Mouse (Mus musculus): ENCODE results near the gene Ly6g6d.

The Ly6g6d gene

DNA sequence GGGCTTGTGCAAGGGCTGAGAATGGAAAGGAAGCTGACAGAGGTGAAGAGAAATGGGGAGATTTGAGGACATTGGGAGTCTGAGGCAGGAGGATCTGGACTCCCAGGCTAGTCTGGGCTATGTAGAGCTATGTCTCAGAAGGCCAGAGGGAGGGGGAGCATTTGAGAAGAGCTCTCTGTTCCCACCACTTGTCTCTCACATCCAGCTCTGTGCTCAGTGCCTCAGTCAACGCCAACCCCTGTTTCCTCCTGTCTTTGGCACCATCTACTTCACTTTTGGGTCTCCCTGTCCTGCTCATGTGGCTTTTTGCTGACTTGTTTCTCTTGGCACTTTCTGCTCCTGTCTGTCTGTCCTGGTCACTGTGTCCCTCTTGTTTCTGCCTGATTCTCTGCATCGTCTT is 580 bp downstream of the Ly6g6d start:
- in situ Hi-C loops (cut with MboI; ENCODE audit: unreplicated experiment in 2 of 2): loop anchor here in 1 of 2 experiments (25.0 kb wide), 1 partner anchor 215 kb away; the partner anchor contains the start of genes Cfb, Nelfe and Skiv2l

DNA sequence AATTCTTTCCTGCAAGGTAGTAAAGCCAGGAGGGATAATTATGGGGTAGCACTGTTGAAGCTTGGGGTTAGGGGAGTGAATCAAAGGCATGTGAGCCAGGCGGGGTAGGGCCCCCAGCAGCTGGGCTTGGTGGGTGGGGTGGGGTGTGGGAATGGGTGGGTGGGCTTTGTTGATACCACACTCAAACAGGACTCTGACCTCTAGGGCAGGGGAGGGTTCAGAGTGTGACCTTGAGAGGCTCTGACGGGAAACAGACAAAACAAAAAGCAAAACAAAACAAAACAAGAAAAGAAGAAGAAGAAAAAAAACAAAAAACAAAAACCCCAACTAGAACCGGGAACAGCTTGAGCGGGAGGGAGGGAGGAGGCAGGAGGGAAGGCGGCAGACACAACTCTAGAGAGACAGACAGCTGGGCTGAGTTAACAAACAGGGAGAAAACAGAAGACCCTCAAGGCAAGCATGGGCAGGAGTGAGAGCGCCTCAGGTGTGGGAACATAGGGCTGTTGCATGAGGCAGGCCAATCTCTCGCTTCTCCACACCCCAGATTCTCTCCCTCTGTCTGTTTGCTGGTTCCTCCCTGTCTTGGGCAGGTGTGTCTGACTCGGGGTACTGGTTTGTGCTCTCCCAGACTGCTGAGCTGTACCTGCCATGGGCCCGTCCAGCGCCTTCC is 1.2 kb downstream of the Ly6g6d start, which contains the start of gene Ly6g6e:
Gene Ly6g6e (plus strand): TSS at position 396 of the 670 bp plus-strand sequence.
- in situ Hi-C loops (cut with MboI; ENCODE audit: unreplicated experiment in 2 of 2): loop anchor here in 1 of 2 experiments (25.0 kb wide), 1 partner anchor 214 kb away; the partner anchor contains the start of genes Cfb, Nelfe and Skiv2l

DNA sequence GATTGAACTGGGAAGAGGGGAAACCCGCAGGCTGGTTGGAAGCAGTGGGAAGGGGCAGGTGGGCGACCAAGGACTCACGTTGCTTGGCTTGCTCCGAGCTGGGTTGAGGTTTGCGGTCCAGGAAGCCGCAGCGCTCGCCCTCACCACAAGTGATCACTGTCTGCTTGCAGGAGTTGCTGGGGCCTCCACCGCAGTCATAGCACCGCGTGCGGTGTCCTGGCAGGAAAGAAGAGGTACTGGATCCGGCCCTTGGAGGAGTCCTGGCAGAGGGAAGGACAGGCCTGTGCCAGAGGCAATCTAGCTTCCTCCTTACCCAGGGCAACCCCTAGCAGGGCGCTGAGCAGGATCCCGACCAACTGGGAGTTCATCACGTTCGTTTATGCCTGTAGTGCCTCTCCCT is 3.8 kb downstream of the Ly6g6d start:
- in situ Hi-C loops (cut with MboI; ENCODE audit: unreplicated experiment in 2 of 2): no loop called here

DNA sequence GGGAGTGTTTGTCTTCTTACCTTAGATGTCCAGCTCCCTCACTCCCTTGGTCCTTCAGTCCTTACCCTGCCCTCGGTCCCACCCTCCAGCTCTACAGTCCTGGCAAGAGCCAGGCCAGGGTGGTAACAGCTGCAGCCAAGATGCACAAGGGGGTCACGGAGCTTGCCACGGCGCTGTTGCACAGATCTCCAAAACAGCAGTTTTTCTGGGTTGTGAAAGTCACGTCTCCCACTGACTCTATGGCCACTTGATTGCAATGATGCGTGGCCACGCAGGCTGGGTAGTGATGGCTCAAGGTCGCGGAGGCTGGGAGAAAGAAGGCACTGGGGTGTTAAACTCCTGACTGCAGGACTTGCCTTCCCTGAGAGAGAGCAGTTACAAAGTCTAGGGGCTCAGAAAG is 6.4 kb downstream of the Ly6g6d start:
- in situ Hi-C loops (cut with MboI; ENCODE audit: unreplicated experiment in 2 of 2): no loop called here

DNA sequence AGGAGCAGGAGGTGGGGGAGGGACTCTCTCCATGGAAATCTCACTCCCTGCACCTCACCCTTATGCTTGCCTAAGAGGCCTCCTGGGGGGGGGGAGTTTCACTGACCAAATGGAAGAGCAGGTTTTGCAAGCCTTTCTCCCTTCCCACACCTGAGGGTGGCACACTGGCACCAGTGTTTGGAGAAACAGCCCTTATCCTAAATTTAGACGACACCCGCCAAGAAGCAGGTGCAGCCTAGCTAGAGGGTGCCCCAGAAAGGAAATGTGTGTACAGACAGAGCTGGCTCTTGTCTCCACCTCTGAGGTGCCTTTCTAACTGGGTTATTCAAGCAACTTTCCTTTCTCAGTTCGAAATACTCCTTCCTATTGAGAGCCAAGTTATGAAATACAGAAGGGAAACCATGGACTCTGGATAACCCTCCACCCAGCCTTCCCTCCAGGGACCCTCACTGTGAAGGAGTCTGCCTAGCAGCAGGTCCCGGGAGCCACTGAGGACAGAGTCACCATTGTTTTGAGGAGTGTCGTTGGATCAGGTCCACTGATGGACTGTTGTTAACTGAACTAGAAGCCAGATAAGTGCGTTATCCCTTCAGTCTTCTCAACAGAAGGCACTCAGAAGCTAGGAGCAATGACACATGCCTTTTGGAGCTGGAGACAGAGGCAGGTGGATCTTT is 7.2 kb downstream of the Ly6g6d start:
- in situ Hi-C loops (cut with MboI; ENCODE audit: unreplicated experiment in 2 of 2): no loop called here

DNA sequence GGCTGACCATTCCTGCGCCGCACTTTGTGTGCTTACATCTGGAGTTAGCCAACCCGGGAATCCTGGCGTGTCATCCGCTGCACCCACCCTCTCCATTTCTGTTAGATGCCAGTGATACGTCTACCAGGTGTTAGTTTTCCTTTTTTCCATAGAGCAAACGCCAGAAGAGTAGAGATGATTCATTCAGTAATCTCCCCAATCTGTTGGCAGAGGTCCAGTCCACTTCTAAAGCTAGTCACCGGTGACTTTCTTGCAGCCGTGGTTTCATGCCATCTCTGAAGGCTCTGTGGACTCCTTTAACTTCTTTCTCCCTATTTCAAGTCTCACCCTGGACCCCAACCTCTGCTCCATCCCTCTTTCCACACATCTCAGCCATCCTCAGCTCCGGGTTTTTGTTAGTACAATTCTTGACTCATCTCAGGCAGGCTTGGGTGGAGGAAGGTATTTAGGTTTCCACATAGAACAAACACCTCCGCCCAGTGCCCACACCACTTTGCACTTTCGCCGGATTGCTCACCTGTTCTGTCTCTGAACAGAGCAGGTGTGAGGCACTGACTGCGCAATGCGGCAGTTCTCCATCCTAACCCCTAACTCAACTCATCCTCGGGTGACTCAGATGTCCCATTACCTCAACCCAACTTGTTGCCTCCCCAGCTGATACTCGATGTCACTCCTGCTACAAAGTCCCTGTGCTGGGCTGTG is 9.5 kb downstream of the Ly6g6d start:
- in situ Hi-C loops (cut with MboI; ENCODE audit: unreplicated experiment in 2 of 2): loop anchor here in 1 of 2 experiments (5.0 kb wide), 1 partner anchor 44 kb away; no protein-coding TSS in a partner anchor

DNA sequence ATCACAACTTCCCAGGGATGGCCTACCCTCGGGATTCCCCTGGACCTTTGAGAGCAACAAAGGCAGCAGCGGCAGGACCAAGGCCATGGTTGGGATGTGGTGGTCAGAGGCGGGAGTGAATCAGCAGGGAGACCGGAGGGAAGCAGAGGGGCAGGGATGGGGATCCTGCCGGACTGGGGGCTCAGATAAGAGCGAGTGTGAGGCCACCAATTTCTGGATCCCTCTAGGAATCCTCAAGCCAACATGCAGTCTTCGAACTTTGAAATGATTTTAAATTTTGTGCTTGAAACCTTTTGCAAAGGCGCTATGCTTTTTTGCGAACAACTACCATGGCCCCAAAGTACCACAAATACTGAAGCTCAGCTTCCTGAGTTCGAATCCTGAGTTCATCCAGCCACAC is 11.8 kb downstream of the Ly6g6d start, which contains the start of gene Mpig6b:
Gene Mpig6b (minus strand): TSS at position 101 of the 400 bp plus-strand sequence.
- in situ Hi-C loops (cut with MboI; ENCODE audit: unreplicated experiment in 2 of 2): loop anchor here in 1 of 2 experiments (5.0 kb wide), 1 partner anchor 46 kb away; no protein-coding TSS in a partner anchor

DNA sequence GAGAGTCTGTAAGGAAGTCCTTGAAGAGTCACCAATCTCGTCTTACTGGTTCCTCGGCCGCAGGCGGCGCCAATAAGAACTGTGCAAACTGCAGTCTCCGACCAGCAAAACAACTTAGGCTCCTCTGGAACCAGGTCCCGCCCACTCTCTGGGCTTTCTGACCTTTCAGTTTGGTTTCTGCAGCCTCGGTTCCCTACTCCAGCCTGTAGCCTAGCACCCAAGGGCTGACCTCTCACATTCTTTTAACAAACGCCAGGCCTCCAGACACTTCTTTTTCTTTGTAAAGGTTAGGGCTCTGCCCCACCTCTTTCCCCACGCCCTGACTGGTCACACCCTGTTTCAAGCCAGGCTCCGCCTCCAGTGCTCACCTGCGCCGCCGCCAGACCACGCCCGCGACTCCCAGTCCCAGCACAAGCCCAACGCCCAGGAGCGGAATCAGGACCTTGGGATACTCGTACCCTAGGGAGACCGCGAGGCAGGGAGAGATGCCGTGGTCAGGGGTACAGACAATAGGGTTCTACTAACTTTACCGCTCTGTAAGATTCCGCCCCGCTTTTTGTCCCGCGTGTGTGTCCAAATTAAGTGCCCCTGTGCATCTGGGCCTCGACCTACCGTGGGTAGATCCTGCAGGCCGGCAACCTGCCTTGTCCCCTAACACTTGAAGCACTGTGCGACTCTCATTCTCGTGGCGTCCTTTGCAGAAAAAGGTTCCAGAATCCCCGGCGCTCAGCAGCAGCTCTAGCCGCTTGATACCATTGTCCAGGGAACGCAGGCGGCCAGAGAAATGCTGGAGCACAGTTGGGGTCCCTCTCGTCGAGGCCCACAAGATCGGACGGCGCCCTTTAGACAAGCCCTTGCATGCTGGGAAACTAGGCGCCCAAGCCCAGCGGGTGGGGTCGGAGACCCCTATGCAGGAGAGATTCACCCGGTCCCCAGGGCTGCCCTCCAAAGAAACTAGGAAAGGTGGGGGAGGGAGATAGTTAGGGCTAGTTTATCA is 12.6 kb downstream of the Ly6g6d start, which contains the start of gene Ly6g6c:
Gene Ly6g6c (plus strand): TSS at position 438 of the 997 bp plus-strand sequence.
- in situ Hi-C loops (cut with MboI; ENCODE audit: unreplicated experiment in 2 of 2): loop anchor here (5.0 kb wide), 3 partner anchors 42 to 47 kb away; partner anchors contain the start of gene Ly6g5c (in 1 of the 2)

DNA sequence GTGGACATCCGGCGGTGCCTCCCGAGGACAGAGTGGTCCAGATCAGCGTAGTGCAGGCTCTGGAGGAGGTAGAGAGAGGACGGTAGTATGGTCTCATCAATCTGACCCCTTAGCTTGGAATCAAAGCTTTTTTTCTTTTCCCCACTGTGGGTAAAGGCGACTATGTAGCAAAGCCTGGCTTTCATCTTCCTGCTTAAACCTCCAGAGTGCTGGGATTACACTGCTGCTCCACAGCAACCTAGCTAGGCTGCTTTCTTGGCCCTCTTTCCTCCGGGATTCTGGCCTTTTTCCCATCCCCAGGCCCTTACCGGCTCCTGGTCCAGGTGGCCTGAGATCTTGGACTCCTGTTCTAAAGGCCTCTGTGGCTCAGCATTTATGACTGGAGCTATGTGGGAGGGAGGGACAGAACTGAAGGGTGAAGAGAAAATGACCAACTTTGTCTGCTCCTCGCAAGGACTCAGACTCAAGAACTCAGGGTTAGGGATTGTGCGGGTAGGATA is 13.4 kb downstream of the Ly6g6d start:
- in situ Hi-C loops (cut with MboI; ENCODE audit: unreplicated experiment in 2 of 2): loop anchor here (5.0 kb wide), 2 partner anchors 42 to 43 kb away; partner anchors contain the start of gene Ly6g5c (in 1 of the 2)

DNA sequence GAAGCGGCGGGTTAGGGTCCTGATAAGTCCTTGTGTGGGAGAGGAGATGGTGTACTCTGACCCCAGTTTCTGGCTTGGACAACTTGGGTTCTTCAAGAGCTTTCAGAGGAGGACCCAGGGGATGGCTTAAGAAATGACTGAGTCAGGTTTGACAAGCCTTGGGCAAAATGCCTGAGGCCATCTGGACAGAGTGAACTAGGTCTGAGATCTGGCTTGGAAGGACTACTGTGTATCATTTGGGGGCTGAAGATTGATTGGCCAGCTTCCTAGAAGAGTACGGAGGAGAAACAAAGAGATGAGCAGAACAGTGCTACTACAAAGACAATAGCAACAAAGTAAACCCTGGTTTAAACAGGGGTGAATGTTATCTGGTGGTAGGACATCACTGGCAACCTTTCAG is 14.4 kb downstream of the Ly6g6d start:
- in situ Hi-C loops (cut with MboI; ENCODE audit: unreplicated experiment in 2 of 2): loop anchor here (5.0 kb wide), 2 partner anchors 41 to 44 kb away; partner anchors contain the start of gene Ly6g5c (in 1 of the 2)

DNA sequence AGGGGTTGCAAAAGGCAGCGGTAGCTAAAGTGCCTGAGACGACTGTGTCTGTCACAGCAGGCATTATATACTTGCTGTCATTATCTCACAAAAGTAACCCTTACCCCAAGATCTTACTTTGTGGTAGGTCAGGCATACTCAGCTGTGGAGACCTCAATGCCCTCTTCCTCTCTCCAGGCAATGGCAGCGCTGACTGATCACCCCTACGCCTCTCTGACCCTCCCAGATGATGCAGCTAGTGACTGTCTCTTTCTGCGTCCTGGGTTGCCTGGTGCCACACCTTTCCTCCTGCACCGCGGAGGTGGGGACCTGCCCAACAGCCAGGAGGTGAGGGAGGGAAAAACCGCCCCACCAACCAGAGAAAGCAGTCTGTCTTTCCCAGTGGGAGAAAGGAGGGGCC is 16.6 kb downstream of the Ly6g6d start:
- in situ Hi-C loops (cut with MboI; ENCODE audit: unreplicated experiment in 2 of 2): loop anchor here (5.0 kb wide), 2 partner anchors 39 to 46 kb away; partner anchors contain the start of gene Ly6g5c (in 1 of the 2)

DNA sequence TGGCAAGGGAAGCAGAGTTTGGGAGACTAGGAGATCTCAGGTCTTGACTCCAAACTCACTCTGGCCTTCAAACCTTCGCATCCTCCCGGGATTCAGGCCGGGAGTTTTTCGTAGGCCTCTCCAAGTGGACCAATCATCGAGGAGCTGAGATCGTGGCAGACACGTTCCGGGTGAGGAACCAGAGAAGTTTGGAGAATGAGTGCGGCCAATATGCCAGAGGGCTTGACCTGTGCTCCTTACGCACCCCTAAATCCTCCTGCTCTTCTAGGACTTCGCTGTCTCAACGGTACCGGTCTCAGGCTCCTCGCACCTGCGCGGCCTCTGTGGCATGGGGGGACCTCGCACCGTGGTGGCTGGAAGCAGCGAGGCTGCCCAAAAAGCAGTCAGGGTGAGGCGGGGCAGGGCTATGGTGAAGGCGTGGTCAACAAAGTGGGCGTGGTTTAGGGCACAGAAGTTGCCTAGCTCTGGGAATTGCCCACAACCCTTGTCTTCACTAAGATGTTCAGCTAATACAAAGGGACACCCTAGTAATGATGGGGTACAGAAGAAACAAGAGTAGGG is 17.0 kb downstream of the Ly6g6d start:
- in situ Hi-C loops (cut with MboI; ENCODE audit: unreplicated experiment in 2 of 2): loop anchor here (5.0 kb wide), 2 partner anchors 39 to 46 kb away; partner anchors contain the start of gene Ly6g5c (in 1 of the 2)

DNA sequence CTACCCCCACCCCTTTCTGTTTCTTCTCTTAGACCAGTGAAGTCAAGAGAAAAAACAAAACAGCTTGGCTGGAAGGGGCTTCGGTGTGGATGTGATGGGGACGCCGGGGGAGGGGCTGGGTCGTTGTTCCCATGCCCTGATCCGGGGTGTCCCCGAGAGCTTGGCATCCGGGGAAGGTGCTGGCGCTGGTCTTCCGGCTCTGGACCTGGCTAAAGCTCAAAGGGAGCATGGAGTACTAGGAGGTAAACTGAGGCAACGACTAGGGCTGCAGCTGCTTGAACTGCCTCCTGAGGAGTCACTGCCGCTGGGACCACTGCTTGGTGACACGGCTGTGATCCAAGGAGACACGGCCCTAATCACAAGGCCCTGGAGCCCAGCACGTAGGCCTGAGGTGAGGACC is 17.8 kb downstream of the Ly6g6d start:
- in situ Hi-C loops (cut with MboI; ENCODE audit: unreplicated experiment in 2 of 2): loop anchor here (5.0 kb wide), 2 partner anchors 38 to 47 kb away; partner anchors contain the start of gene Ly6g5c (in 1 of the 2)

DNA sequence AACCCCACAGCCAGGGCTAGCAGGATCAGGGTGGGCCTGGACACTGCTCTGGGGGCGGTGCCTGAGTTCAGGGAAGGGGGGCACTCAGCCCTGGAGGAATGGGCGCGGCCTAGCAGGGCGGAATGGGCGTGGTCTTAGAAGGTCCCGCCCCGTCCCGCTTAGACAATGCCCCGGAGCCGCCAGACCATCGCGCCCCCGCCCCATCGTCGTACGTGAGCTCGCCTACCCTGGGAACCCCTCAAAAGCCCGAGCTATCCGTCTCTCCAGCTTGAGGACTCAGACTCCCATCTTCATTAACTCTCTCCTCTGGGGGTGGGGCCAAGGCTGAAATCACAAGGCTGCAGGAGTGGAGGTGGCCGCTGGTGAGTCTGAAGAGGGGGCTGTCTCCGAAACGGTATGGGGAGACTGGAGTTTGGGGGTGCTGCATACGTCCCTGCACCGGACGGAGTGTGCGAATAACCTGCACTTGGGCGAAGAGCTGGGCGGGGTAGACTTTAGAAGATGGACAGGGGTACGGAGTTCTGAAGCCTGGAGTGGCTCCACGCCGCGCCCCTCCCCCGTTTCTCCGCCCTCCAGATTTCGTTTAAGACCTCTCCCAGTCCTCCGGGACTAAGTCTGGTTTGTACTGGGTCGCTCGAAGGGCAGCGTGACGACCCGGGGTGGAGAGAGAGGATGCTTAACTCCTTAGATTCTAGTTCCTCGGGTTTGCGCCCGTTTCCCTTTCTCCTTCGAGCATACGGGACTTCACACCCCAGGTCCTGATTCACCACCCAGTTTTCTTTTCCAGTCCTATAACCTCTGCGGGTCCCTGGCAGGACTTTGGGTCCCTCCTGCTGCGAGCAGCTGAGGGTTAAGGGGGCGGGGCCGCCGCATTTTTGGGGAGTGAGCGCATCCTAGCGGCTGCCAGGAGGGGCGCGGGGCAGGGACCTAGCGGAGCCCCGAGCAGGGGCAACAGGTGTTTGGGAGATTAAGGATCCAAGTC is 18.7 kb downstream of the Ly6g6d start, which contains the start of gene Ddah2:
Gene Ddah2 (plus strand): TSS at position 125 of the 982 bp plus-strand sequence.
- in situ Hi-C loops (cut with MboI; ENCODE audit: unreplicated experiment in 2 of 2): loop anchor here in 1 of 2 experiments (5.0 kb wide), 1 partner anchor 37 kb away; no protein-coding TSS in a partner anchor

DNA sequence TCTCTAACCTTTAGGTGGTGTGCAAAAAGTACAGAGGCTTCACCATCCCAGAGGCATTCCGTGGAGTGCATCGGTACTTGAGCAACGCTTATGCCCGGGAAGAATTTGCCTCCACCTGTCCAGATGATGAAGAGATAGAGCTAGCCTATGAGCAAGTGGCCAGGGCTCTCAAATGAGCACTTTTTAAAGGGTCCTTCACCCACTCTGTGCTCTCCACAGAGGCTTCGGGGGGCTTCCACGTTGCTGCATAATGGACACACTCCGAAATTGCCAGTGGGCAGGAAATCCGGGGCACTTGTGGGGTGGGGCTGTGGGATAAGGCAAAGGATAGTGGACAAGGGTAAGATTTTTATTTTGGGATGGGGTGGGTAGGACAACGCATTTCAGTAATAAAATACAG is 19.5 kb downstream of the Ly6g6d start:
- in situ Hi-C loops (cut with MboI; ENCODE audit: unreplicated experiment in 2 of 2): loop anchor here in 1 of 2 experiments (5.0 kb wide), 1 partner anchor 36 kb away; no protein-coding TSS in a partner anchor

DNA sequence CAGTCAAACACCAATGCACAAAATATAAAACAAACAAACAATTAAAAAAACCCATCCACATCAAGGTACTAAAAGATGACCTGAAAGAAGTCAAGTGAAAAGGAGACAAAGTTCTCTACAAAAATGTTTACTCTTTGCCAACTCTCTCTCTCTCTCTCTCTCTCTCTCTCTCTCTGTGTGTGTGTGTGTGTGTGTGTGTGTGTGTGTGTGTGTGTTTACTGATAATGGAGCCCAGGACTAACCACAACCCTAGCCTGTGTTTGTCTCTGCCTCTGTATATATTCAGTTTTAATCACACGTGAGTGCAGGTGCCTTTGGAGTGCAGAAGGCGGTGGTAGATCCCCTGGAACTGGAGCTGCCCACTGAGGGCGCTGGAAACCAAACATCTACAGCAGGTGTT is 20.8 kb downstream of the Ly6g6d start:
- in situ Hi-C loops (cut with MboI; ENCODE audit: unreplicated experiment in 2 of 2): loop anchor here in 1 of 2 experiments (5.0 kb wide), 1 partner anchor 35 kb away; no protein-coding TSS in a partner anchor
